Mouse (Mus musculus) ZHBTc4 (cell line): ENCODE data around the gene Snap91.

ENCODE experiments used
- DNase-seq: peaks from one replicate; pipeline ENCODE4 v3.0.0-alpha.2; 2011; ENCODE audit warnings: low read depth, low spot score

Gene Snap91

DNA sequence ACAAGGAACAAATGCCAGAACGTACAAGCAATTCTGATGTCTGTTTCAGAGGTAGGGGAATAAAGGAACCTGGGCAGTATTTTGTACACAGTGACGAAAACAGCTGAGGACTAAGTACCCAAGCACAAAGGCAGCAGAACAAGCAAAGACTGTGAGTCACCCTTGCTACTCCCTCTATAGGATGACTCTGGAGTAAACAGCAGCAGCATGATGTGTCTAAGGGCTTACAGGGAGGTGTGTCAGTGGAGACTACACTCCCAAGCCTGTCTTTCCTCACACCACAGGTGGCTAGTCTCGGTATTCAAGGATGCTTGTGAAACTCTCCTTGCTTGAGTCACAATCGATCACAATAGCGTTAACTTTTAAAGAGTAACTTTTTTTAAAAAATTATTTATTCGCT is 66.1 kb downstream of the Snap91 start:
- peak; percentile 46 for DNase-seq

DNA sequence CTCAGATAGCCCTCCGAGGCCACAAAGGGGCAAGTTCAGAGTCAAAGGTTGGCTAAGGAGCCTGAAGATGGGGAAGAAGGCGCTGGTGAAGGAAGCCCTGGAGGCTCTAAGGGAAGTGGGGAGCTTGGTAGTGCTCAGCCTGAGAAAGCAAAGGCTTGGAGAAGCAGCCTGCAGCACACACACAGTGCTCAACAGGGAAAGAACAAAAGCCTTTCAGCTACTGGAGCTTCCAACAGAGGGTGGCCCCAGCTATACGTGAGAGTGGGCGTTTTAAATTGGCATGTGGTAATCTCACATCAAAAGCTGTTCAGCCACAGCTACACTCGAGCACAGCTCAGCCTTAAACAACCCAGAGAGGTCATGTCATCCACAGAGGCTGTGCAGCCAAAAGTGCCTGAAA is 67.1 kb downstream of the Snap91 start:
- no peak for DNase-seq

DNA sequence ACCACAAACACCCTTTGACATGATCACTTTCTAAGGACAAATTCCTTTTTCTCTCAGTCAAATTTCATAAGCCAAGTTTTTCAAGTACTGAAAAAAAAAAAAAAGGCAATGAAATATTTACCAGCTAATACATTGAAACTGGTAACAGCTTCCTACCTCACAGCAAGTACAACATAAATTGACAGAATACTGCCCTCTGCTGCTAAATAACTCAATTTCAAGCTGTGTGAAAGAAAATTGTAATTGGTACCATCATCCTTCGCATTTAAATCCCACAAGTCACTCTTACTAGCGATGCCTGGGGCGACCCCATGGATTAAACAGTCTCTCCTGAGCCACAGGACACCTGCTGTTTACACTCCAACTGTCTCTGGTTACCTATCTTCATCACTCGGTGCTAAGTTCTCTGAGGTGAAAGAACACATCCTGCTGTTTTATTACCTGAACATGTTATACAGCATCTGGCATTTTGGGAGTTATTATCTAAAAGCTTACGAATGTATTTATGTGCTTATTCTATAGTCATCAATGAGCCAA is 69.7 kb downstream of the Snap91 start:
- DNase-seq = peak; percentile 29

DNA sequence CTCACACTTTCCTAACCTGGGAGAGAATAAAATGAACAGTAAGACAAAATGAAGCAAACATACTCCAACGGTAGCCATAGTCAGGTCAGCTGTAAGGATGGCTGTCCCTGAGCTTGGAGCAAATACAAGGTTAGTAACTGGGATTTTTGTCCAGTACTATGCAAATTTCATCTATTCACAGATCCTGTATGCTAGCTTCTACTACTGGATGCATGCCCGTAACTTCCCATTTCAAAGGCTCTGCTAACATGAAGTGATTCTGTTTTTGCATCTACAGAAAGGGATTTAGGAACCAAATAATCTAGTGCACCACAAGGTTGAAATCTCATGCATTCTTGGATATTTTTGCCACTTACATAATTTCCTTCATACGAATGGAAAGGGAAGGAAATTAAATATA is 70.2 kb downstream of the Snap91 start:
- no peak for DNase-seq

DNA sequence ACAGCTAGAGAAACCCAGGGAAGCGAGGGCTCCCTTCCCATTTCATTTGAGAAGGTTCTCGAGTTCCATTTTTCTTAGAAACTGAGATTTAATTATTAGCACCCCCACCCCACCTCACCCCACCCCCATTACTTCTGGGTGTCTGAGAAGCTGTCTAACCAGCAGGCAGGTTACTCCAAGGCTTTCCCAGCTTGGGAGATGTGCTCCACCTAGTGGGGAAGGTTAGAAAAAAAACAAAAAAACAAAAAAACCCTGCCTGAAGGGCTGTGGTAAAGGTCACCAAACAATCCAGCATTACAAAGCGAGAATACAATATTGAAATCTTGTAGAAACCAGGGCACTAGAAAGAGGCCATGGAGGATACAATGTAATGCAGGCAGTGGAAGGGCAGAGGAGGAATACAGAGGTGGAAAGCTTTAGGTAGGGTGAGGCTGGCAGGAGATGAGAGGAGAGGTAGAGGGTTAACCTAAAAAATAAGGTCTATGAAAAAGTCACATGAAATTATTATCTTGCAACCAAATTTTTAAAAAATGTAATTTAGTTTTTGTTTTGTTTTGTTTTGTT is 79.8 kb downstream of the Snap91 start:
- DNase-seq = peak; percentile 71

DNA sequence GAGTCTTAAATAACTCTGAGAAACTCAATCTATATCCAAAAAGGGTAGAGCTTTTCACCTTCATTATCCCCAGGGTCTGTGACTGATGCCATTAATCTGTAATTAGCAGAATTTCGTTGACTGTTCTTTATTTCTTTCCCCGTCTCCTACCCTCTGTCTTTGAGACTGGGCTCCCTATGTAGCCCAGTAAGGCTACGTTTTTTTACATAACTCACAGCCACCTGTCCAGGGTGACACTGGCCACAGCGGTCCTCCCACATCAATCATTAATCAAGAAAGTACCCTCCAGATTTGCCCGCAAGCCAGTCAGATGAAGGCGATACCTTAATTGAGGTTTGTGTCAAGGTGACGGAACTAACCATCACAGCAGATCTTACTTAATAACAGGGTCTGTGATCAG is 81.4 kb downstream of the Snap91 start:
- DNase-seq = no peak

DNA sequence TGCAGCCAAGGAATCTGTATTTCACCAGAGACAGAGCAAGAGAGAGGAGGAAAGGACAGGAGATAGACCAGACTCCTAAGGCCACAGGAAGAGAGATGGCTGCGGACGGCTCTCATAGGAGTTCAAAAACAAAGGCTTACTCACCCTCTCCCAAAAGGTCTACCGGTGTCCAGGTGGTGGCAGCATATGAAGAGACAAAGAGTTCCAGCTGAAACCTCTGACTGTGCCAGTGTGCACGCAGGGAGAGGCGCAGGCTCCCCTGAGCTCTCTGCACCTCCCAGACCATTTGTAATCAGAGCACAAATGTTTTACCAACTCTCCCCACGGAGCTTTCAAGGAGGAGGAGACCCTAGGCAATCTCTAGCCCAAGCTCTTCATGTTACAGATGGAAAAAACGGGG is 81.8 kb downstream of the Snap91 start:
- peak; percentile 78 for DNase-seq

DNA sequence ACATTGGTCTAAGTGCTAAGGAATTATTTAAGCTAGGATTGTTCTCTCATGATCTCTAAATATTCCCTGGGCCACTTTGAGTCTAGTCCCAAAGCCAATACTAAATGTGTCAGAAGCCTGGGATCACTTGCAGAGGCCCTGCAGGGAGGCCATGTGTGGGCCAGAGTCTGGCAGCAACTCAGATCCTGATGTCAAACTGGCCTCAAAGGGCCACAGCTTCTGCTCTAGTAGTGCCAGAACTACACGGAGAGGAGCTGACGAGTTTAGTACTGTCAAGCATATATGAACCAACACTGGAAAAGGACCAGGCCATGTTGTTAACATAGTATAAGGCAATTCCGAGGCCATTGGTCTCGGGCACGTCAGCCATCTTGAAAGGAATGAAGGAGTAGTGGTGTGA is 82.3 kb downstream of the Snap91 start:
- no peak for DNase-seq

DNA sequence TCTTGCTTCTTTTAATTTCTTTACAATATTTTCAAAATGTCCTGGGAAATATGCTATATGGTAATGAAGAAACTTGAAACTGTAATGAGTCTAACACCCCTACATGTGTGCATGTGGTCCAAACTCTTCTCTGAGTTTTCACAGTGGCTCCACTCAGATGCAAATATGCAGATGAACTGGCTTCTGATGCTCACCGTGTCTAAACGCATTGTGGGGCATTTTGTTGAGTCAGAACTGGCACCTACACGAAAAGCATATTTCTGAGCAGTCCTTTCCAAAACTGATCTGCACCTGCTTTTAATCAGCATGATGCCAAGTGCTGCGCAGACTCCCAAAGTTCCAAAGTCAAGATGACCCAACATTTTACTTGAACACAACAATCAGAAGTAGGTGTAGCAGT is 82.9 kb downstream of the Snap91 start:
- DNase-seq = no peak

DNA sequence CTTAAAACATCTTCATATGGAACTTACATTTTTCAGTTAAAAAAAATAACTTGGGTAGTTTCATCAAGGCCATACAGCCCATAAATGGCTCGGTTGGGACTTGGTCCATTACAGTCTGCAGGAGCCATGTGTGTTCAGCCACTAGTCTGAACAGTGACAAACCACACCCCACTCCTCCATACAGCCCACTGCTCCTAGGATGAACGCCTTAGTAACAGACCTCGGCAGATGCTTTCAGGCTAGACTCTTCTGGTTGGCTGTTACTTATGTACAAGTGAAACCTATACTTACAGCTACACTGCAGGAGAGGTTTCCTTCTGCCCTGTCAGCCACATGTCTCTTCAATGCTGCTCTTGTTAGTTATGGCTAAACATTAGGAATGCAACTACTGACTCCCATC is 85.2 kb downstream of the Snap91 start:
- DNase-seq = no peak

DNA sequence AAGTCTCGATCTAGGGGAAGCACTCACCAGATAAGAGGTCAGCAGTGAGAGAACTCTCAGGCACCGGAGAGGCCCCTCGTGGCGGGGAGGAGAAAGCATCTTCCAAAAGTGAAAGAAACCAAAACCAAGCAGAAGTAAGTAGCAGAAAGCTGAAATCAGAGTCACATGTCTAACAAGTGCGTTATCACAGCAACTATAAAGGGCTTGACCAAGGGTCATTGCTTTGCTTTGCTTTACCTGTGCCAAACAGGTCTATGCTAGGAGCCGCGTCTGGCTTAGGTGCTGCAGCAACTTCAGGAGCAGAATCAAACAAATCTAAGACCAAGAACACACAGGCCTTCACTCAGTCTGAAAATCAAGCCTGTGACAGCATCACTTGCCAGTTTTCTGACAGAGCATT is 88.5 kb downstream of the Snap91 start:
- DNase-seq = peak; percentile 22

DNA sequence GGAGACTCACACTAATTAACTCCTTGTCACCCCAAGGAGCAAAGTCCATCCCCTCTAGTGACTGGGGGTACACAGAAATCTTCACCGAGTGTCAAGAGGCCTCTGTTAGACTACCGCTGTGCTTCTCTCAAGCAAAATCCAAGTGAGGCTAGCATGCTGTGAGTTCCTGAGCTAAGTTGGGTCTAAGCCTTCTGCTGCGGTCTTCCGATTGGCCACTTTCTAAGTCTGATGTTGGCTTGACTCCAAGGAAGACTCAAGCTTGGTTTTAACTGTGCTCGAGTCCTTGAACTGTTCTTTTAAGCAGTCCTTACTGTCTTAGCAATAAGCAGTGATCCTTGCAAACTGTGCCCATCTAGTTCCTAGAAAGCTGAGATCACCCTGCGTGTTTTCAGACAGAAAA is 91.3 kb downstream of the Snap91 start:
- DNase-seq = no peak

DNA sequence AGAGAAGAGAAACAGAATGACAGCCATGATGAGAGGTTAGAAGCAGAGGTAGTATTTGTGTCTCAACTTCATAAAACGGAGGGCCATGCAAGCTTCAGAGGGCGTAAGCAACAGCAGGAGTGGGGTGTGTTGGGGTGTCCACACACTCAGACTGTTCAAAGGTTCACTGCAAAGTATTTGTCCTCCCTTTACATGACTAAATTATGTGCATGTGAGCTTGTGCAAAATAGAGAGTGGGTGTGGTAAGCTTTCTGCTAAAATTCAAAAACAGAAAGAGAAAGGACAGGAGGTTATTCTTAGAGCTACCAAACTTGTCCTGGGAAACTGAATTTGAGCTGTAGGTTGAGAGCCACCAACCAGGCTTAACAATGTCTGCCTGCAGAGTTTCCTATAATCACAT is 97.6 kb downstream of the Snap91 start:
- DNase-seq = peak; percentile 14

DNA sequence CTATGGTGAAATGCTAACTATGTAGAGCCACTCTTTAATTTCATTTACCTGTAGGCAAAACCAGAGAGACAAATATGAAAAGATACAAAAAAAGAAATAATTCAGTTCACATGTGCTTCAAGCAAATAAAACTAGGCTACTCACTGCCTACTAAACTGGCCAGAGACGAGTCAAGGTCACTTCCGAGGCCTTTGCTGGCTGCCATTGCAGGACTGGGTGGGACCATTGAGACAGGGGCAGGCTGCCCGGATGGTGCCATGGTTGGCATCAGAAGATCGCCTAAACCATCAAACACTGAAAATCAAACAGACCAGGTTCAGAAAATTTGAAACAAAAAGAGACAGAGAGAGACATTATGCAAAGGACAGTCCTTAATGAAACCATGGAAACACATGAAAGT is 99.0 kb downstream of the Snap91 start:
- no peak for DNase-seq

DNA sequence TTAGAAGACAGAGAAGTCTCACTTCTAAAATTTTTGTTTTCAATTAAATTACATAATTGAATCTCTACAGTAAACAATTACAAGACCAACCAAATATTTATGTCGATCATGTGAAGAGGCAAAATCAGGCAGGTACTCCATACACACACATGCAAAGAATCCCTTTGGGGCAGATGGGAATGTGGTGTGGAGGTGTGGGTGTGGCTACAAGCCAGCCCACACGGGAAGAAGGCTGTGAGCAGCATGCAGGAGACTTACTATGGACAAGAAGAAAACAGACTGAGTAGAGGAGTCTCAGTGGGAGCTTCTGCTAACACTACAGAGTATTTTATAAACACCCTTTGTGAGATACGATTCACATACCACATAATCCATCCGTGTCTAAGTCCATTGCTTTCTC is 102.2 kb downstream of the Snap91 start:
- DNase-seq = no peak

DNA sequence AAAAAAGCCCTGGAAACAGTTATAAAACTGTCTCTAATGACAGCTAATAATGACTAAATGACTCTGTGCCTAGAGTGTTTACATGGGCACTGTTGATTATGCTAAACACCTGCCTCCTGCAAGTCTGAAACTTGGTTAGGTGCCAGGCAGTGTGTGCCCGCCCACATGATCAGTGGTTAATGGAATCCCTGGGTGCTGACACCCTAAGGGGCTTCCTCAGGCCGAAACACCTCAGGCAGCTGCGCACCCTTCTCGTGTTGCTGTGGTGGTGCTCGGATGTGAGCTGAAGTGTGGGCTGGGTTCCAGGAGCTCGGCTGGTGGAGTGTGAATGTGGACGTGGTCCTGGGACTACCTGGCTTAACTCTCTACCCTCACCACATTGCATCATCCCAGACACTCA is 103.1 kb downstream of the Snap91 start:
- no peak for DNase-seq

DNA sequence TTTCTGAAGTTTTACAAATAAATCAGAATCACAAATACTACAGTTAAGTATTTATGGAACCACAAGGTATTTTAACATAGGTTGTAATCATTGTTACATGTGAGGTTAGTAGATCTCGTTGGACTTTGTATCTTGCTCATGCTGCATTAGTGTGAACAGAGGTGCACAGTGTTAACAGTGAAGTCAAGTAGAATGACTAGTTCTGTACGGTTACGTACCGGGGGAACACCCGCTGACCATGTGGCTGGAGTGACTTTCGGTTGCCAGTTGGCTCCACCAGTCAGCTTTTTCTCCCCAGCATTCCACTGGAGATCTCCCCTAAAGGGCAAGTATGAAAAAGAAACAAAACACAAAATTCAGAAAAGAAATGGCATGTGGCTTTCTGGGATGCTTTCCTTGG is 105.1 kb downstream of the Snap91 start:
- no peak for DNase-seq

DNA sequence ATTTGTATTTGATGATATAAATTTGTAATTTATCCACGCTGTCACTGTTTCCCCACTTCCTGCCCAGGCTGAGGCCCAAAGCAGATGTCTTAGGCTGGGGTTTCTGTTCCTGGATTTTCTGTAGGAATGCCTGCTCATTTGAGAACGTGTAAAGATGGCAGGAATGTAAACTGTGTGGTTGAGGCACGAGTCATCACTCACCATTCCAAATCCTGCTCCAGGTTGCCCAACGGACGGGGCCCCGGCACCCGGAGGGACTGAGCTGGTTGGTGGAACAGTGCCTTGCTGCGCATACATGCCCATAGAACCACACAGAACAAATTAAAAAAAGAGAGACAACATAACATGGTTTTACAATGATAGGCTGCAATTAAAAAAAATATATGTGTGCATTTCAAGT is 106.5 kb downstream of the Snap91 start:
- DNase-seq = no peak

DNA sequence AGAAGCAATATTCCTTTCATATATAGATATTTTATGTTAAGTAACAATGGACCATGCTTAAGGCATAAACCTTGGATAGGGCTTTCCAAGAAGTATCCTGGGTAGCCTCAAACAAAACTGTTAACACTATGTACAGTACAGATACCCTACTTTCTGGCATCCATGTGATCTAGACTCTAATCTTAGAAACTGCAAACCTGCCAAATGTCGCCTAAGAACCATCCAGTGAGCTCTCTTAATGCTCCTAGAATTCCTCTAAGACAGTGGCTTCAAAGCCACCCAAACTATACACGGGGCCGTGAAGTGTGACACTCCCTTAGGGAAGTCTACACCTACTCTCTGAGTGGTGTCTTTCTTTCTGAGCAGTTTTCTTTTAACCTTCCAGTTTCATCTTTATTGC is 107.6 kb downstream of the Snap91 start:
- no peak for DNase-seq

DNA sequence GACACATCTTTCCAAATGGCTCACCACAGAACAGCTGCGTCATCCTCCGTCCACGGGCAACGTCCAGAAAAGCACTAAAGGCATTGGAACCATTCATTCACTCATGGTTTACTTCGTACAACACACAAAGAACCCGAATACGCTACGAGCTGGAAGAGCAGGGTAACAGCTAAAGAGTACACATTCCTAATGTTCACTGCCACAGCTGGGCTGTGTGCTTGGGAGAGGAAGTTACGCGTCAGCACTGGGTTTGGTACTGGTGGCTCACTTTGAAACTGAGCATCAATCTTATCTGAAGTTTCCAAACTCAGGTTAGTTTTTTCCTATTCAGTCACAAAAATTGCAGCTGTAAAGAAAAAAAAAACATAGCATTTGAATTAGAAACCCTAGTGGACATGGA is 113.5 kb downstream of the Snap91 start:
- no peak for DNase-seq

DNA sequence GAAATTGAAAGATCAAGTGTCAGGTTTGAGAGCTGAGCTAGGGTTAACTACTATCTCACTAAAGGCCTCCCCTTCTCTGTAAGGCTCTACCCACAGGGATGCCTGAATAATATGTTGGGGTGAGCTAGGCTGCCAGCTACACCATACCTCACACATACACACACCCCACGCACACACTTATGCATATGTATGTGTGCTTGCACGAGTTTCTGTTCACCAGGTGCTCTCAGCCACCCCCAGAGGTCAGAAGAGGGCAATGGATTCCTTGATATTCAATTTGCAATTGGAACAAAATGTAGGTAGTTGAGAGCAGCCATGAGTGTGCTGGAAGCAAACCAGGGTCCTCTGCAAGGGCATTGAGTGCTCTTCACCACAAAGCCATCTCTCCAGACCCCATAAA is 116.5 kb downstream of the Snap91 start:
- no peak for DNase-seq

DNA sequence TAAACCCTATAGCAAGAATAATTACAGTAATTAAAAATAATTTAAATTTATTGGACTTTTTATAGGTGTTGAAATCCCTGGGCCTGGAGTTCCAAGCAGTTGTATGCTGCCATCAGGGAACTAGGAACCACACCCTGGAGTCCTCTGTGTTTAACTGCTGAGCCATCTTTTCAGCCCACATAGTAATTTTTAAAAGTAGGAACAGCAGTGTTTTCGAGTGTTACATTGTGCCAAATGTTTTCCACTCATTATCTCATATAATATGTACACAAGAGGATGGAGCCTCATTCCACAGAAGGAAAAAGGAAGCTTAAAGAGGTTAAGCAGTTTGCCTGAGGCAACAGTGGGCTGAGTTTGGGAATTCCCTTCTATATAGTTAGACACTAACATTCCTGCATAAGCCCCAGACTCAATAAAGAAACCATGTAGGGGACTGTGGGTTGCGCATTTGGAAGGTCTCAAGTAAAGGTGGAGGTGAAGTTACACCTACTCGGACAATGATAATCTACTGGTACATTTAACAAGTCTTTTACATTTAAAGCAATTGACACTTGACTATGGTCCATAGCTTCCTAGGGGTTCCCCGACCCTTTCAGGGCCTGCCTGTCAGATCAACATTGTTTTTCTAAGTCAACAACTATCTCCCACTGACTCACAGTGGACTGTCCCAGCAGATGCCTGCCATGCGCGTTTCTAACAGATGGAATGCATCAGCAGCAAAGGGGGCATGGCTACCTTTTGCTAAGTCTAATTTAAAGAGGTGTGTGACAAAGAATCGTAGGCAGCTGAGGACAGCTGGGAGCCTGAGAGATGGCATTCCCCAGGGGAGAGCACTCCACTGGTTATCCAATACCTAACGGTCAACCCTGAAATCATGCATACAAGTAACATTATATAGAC is 117.7 kb downstream of the Snap91 start:
- peak; percentile 42 for DNase-seq

DNA sequence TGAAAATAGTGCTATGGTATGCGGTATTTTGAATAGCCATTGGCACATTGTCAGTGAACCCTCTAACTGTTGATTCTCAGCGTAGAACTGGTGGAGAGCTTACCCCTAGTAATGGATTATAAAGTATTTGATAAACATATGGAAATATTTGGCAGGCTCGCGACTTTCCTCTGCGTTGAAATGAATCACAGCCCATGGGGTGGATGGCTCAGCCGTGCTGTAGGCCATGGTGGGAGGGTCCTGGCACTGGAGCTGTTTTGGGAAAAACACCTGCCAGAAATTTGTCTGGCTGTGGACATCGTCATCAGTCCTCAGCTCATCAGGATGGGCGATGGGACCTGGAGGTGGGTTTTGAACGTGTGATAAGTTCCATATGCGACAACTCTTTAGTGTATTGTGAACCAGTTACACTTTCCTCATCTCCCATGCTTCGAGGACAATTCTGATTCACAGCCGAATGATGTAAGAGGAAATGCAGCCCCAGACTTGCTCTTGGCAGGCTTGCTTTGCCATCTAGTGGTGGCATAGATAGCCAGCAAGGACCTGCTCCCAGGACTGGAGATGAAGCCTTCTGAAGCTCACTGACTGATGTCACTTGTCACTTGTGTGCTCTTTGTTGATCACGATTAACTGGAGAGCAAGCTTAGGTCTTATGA is 134.4 kb downstream of the Snap91 start:
- peak; percentile 89 for DNase-seq
